In the genomic region with DNA sequence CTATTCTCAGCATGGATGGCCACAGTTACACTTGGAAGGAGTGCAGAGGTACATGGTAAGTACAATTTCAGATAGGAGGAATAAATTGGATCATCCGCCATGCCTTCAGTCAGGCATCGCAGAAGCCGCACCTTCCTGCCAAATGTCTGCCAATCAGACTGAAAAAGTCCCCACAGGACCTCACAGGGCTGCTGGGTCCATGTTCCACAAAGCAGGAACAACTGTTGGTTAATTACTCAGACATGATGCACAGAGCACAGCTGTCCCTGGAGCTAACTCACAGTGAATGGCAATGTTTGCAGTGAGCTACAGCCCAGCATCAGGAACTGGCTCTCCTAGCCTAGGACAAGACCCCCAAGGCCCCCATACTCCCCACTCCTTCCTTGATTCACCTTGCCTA, we compare ENCODE assay signal across 23 mouse cellular contexts. TPM values are rescaled to one million over a fixed set of nuclear protein-coding genes. Genes with fewer than 3 reads are reported as not detected.
"Had no signal": no experiment of that assay in that cellular context is flagged by ENCODE, and none has a peak within 500 bp of the region (broad histone marks: within the 10 kb centered on the region; RNA-seq: fewer than 3 reads in every experiment).

No protein-coding gene starts in this region.

- H3K27me3 ChIP-seq: kidney, embryonic 15.5 days; liver, embryonic 13.5 days; lung, embryonic 15.5 days had no signal

- H3K4me1 ChIP-seq: limb, embryonic 12.5 days; liver, embryonic 13.5 days; megakaryocyte, embryonic 14.5 days had no signal

- DNase-seq: kidney, adult 2 months; kidney, postnatal 14 days; liver; liver, embryonic 13.5 days; liver, postnatal 0 days; lung, postnatal 14 days; right cerebral cortex, adult 18-20 months; right cerebral cortex, postnatal 25 days; thymus, adult 18-20 months; thymus, postnatal 14 days had no signal

- H3K36me3 ChIP-seq: kidney, embryonic 15.5 days; limb, embryonic 12.5 days; liver, embryonic 13.5 days; lung, embryonic 15.5 days; midbrain, embryonic 12.5 days; neural tube, embryonic 12.5 days had no signal

- H3K9ac ChIP-seq: kidney, embryonic 15.5 days; limb, embryonic 12.5 days; liver, embryonic 13.5 days; liver, postnatal 0 days; lung, embryonic 15.5 days; midbrain, embryonic 12.5 days; neural tube, embryonic 12.5 days had no signal

- ATAC-seq: liver, postnatal 0 days had no signal

- H3K4me3 ChIP-seq: kidney, embryonic 15.5 days; left cerebral cortex, adult 2 months; limb, embryonic 12.5 days; liver, embryonic 13.5 days; lung, embryonic 15.5 days; megakaryocyte, embryonic 14.5 days; midbrain, embryonic 12.5 days; neural tube, embryonic 12.5 days had no signal

- H3K27ac ChIP-seq: kidney, embryonic 15.5 days; left cerebral cortex, adult 2 months; limb, embryonic 12.5 days; liver, embryonic 13.5 days; lung, embryonic 15.5 days; macrophage; midbrain, embryonic 12.5 days; neural tube, embryonic 12.5 days; stomach, postnatal 0 days had no signal

- H3K9me3 ChIP-seq: kidney, embryonic 15.5 days; limb, embryonic 12.5 days; liver, embryonic 13.5 days; lung, embryonic 15.5 days; midbrain, embryonic 12.5 days; neural tube, embryonic 12.5 days had no signal

- H3K4me2 ChIP-seq: kidney, embryonic 15.5 days; limb, embryonic 12.5 days; liver, embryonic 13.5 days; lung, embryonic 15.5 days; midbrain, embryonic 12.5 days; neural tube, embryonic 12.5 days had no signal

RNA-seq across cellular contexts. Expression of a gene that starts 32.0 kb away (rescaled TPM):
- total RNA-seq: layer of hippocampus, postnatal 25 days; left cerebral cortex, adult 2 months; left cerebral cortex, postnatal 25 days; monocyte, adult 5-6 weeks; neutrophil, adult 5-6 weeks had no signal
- polyA plus RNA-seq: limb, embryonic 12.5 days; liver, postnatal 0 days; macrophage had no signal
